Mouse (Mus musculus) MEL (cell line): ENCODE results near the gene 1700001P01Rik. TPM values are rescaled to one million over a fixed set of nuclear protein-coding genes. Genes with fewer than 3 reads are reported as not detected.

ENCODE experiments used
- DNase-seq: peaks from one replicate; pipeline ENCODE4 v3.0.0; 2011; ENCODE audit warnings: low read depth, low spot score
- H3K27ac ChIP-seq: 2 replicates; pipeline ENCODE4 v1.5.1; 2012; ENCODE audit warnings: low read depth, mild to moderate bottlenecking, control low read depth, low read length, moderate library complexity; ENCODE audit not compliant: control insufficient read depth
- H3K27me3 ChIP-seq, 2 experiments: fragments of 150-350 bp in 1 of 2; sonication (generic) in 1 of 2; 2 replicates each; pipeline ENCODE4 v1.6.1; 2012; ENCODE audit warnings: low read length in 2 of 2, mild to moderate bottlenecking in 2 of 2, improper control_type of control experiment in 1 of 2, moderate library complexity in 1 of 2; ENCODE audit not compliant: insufficient read depth in 2 of 2, control insufficient read depth in 1 of 2
- H3K36me3 ChIP-seq, 2 experiments: 2 replicates each; pipeline ENCODE4 v1.6.1; 2012 to 2014; ENCODE audit warnings: low read length in 2 of 2, improper control_type of control experiment in 1 of 2, inconsistent platforms in 1 of 2, mild to moderate bottlenecking in 1 of 2; ENCODE audit not compliant: insufficient read depth in 2 of 2, control insufficient read depth in 1 of 2
- H3K4me1 ChIP-seq, 2 experiments: fragments of 150-350 bp in 1 of 2; sonication (generic) in 1 of 2; 2 replicates each; pipeline ENCODE4 v1.6.1; 2012; ENCODE audit warnings: low read length in 2 of 2, improper control_type of control experiment in 1 of 2, mild to moderate bottlenecking in 1 of 2; ENCODE audit not compliant: insufficient read depth in 2 of 2, control insufficient read depth in 1 of 2
- H3K4me3 ChIP-seq, 2 experiments: fragments of 150-350 bp in 1 of 2; sonication (generic) in 1 of 2; 2 replicates each; pipeline ENCODE4 v1.5.1; 2012; ENCODE audit warnings: low read depth in 2 of 2, low read length in 2 of 2, mild to moderate bottlenecking in 2 of 2, moderate library complexity in 2 of 2, control low read depth in 1 of 2, improper control_type of control experiment in 1 of 2; ENCODE audit not compliant: control insufficient read depth in 1 of 2, insufficient read depth in 1 of 2
- H3K79me2 ChIP-seq: 2 replicates; pipeline ENCODE4 v1.6.1; 2012; ENCODE audit warnings: mild to moderate bottlenecking, low read length, moderate library complexity; ENCODE audit not compliant: control insufficient read depth, poor library complexity, insufficient read depth
- H3K9ac ChIP-seq: 2 replicates; pipeline ENCODE4 v1.6.1; 2012; ENCODE audit warnings: low read depth, mild to moderate bottlenecking, control low read depth, low read length, moderate library complexity; ENCODE audit not compliant: control insufficient read depth, poor library complexity, severe bottlenecking
- H3K9me3 ChIP-seq: fragments of 150-350 bp; sonication (generic); replicated peaks from 2 replicates; pipeline ENCODE4 v1.6.1; 2012; ENCODE audit warnings: mild to moderate bottlenecking, low read length, improper control_type of control experiment, moderate library complexity; ENCODE audit not compliant: insufficient read depth
- BHLHE40 ChIP-seq: IDR thresholded peaks from 2 replicates; pipeline ENCODE4 v1.6.1; 2012; ENCODE audit warnings: low read depth, mild to moderate bottlenecking, inconsistent platforms, low read length, improper control_type of control experiment, borderline replicate concordance
- CHD1 ChIP-seq: IDR thresholded peaks from 2 replicates; pipeline ENCODE4 v1.6.1; 2012; ENCODE audit warnings: low read depth, mild to moderate bottlenecking, inconsistent platforms, low read length, improper control_type of control experiment
- CHD2 ChIP-seq: IDR thresholded peaks from 2 replicates; pipeline ENCODE4 v1.6.1; 2011; ENCODE audit warnings: low read length, improper control_type of control experiment
- CTCF ChIP-seq, 3 experiments: IDR thresholded peaks in 2 of 3; conservative IDR thresholded peaks in 1 of 3; 2 replicates each; pipeline ENCODE4 v1.5.1; 2011 to 2012; ENCODE audit warnings: low read length in 3 of 3, low read depth in 2 of 3, mild to moderate bottlenecking in 2 of 3, improper control_type of control experiment in 1 of 3, inconsistent platforms in 1 of 3, mixed read lengths in 1 of 3, moderate library complexity in 1 of 3; ENCODE audit not compliant: control insufficient read depth in 1 of 3, insufficient read depth in 1 of 3, poor library complexity in 1 of 3, severe bottlenecking in 1 of 3
- E2F4 ChIP-seq: IDR thresholded peaks from 2 replicates; pipeline ENCODE4 v1.6.1; 2011; ENCODE audit warnings: low read depth, low read length, improper control_type of control experiment, borderline replicate concordance
- ELF1 ChIP-seq: IDR thresholded peaks from 2 replicates; pipeline ENCODE4 v1.6.1; 2014; ENCODE audit warnings: low read depth, mild to moderate bottlenecking, inconsistent platforms, low read length, improper control_type of control experiment, moderate library complexity
- EP300 ChIP-seq, 2 experiments: IDR thresholded peaks; 2 replicates each; pipeline ENCODE4 v1.6.1; 2011; ENCODE audit warnings: improper control_type of control experiment in 2 of 2, low read length in 2 of 2, low read depth in 1 of 2, mild to moderate bottlenecking in 1 of 2
- ETS1 ChIP-seq: IDR thresholded peaks from 2 replicates; pipeline ENCODE4 v1.6.1; 2012; ENCODE audit warnings: low read depth, mild to moderate bottlenecking, inconsistent platforms, low read length, improper control_type of control experiment, moderate library complexity
- GATA1 ChIP-seq: IDR thresholded peaks from 2 replicates; pipeline ENCODE4 v1.6.1; 2011; ENCODE audit warnings: low read depth, low read length, improper control_type of control experiment
- JUND ChIP-seq: IDR thresholded peaks from 2 replicates; pipeline ENCODE4 v1.6.1; 2011; ENCODE audit warnings: low read depth, mild to moderate bottlenecking, improper control_type of control experiment, low read length
- KAT2A ChIP-seq: conservative IDR thresholded peaks from 2 replicates; pipeline ENCODE4 v1.6.1; 2012; ENCODE audit warnings: low read depth, low read length, improper control_type of control experiment, inconsistent platforms
- MAFK ChIP-seq: IDR thresholded peaks from 2 replicates; pipeline ENCODE4 v1.6.1; 2011; ENCODE audit warnings: low read depth, mild to moderate bottlenecking, low read length, improper control_type of control experiment, borderline replicate concordance
- MAZ ChIP-seq: IDR thresholded peaks from 2 replicates; pipeline ENCODE4 v1.6.1; 2012; ENCODE audit warnings: low read depth, mild to moderate bottlenecking, inconsistent platforms, low read length, improper control_type of control experiment
- MEF2A ChIP-seq: IDR thresholded peaks from 2 replicates; pipeline ENCODE4 v1.6.1; 2014; ENCODE audit warnings: low read depth, mild to moderate bottlenecking, inconsistent platforms, low read length, improper control_type of control experiment; ENCODE audit not compliant: poor library complexity, insufficient replicate concordance, severe bottlenecking; ENCODE audit errors: extremely low read depth
- MXI1 ChIP-seq: IDR thresholded peaks from 2 replicates; pipeline ENCODE4 v1.6.1; 2011; ENCODE audit warnings: mild to moderate bottlenecking, low read depth, low read length, improper control_type of control experiment
- MYB ChIP-seq: IDR thresholded peaks from 2 replicates; pipeline ENCODE4 v1.6.1; 2011; ENCODE audit warnings: mild to moderate bottlenecking, low read depth, low read length, improper control_type of control experiment
- NELFE ChIP-seq: IDR thresholded peaks from 2 replicates; pipeline ENCODE4 v1.6.1; 2011; ENCODE audit warnings: low read depth, low read length, improper control_type of control experiment
- NRF1 ChIP-seq: IDR thresholded peaks from 2 replicates; pipeline ENCODE4 v1.6.1; 2014; ENCODE audit warnings: low read depth, mild to moderate bottlenecking, inconsistent platforms, low read length, improper control_type of control experiment, moderate library complexity; ENCODE audit not compliant: poor library complexity, insufficient read depth, severe bottlenecking
- POLR2A ChIP-seq, 2 experiments: IDR thresholded peaks; 2 replicates each; pipeline ENCODE4 v1.6.1; 2011 to 2012; ENCODE audit warnings: low read length in 2 of 2, mild to moderate bottlenecking in 2 of 2, control low read depth in 1 of 2, improper control_type of control experiment in 1 of 2, low read depth in 1 of 2, moderate library complexity in 1 of 2; ENCODE audit not compliant: control insufficient read depth in 1 of 2, insufficient read depth in 1 of 2, poor library complexity in 1 of 2
- RAD21 ChIP-seq: IDR thresholded peaks from 2 replicates; pipeline ENCODE4 v1.6.1; 2011; ENCODE audit warnings: mild to moderate bottlenecking, low read depth, low read length, improper control_type of control experiment
- SIN3A ChIP-seq: IDR thresholded peaks from 2 replicates; pipeline ENCODE4 v1.6.1; 2012; ENCODE audit warnings: low read length, improper control_type of control experiment, inconsistent platforms
- SMC3 ChIP-seq: IDR thresholded peaks from 2 replicates; pipeline ENCODE4 v1.6.1; 2011; ENCODE audit warnings: low read depth, low read length, improper control_type of control experiment
- TBP ChIP-seq: IDR thresholded peaks from 2 replicates; pipeline ENCODE4 v1.8.0; 2011; ENCODE audit warnings: low read depth, low read length, improper control_type of control experiment
- UBTF ChIP-seq: IDR thresholded peaks from 2 replicates; pipeline ENCODE4 v1.6.1; 2012; ENCODE audit warnings: low read depth, mild to moderate bottlenecking, inconsistent platforms, low read length, improper control_type of control experiment, moderate library complexity, borderline replicate concordance; ENCODE audit not compliant: insufficient read depth
- USF1 ChIP-seq: IDR thresholded peaks from 2 replicates; pipeline ENCODE4 v1.6.1; 2014; ENCODE audit warnings: low read depth, mild to moderate bottlenecking, inconsistent platforms, low read length, improper control_type of control experiment, moderate library complexity
- ZC3H11A ChIP-seq: IDR thresholded peaks from 2 replicates; pipeline ENCODE4 v1.6.1; 2012; ENCODE audit warnings: low read depth, mild to moderate bottlenecking, inconsistent platforms, low read length, improper control_type of control experiment
- ZKSCAN1 ChIP-seq: IDR thresholded peaks from 2 replicates; pipeline ENCODE4 v1.6.1; 2012; ENCODE audit warnings: low read depth, mild to moderate bottlenecking, inconsistent platforms, low read length, improper control_type of control experiment, moderate library complexity
- polyA plus RNA-seq, 2 experiments: library from polyadenylated mRNA; stranded (reverse) in 1 of 2; unstranded in 1 of 2; fragments of >175 nt in 1 of 2; fragments of >200 nt in 1 of 2; gene quantifications; 2 replicates each; pipeline versions ENCODE4 v1.2.1 to v1.2.4; 2012; ENCODE audit warnings: low replicate concordance in 2 of 2, low read depth in 1 of 2; ENCODE audit not compliant: insufficient read length in 2 of 2, insufficient read depth in 1 of 2, missing spikeins in 1 of 2
- total RNA-seq: library from RNA; depleted of rRNA; stranded (reverse); fragments of 300-350 nt; gene quantifications from 2 replicates; pipeline ENCODE4 v1.2.3, GENCODE M21; 2012

1700001P01Rik gene
- total and polyA plus RNA-seq, 3 experiments, result 0.43 to 0.69 TPM; not detected in 1

DNA sequence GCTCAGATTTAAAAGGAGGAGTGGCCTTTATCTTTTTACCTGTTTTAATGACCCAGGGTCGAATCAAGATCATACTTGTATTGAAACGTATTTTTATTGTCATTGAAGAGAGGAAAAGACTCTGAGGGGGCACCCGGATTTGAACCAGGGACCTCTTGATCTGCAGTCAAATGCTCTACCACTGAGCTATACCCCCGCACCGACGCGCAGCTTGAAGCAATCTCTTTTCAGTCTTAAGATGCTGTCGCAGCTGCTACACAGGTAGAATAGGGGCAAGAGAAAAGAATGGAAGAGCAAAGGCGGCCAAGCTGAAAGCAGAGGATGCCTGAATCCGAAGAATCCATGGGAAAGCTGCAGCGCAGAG, 23.0 kb upstream of the 1700001P01Rik start, which contains the start of gene Lasp1 (continued):
- TF ChIP-seq UBTF (no peak), KAT2A (no peak; the same call in 1 of the 2 replicates), ZC3H11A (no peak), ETS1 (no peak), MXI1 (no peak)

DNA sequence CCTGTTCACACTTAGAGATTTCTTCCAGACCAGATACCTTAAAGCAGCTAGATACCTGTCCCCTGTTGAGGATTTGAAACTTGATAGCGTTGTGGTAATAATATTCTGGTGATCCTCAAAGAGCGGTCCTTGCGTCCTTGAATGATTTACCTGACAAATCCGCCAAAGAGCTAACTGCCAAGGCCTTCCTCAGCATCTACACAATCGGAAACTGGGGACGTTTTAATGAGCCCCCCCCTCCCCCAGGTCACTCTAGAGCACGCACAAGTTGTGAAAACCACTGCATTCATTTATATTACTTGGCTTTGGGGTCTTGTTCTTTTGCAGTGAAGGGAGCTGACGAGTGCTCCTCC, 22.3 kb upstream of the 1700001P01Rik start:
- Histone ChIP-seq H3K4me3 (peak overlapping the region; percentile 49 to 69), H3K9me3 (no peaks in the 10 kb centered on the region), H3K27ac (peak overlapping the region; percentile 12)
- peak; percentile 44; the same call in 1 of the 2 replicates for TF ChIP-seq MXI1
- TF ChIP-seq BHLHE40, result 0 out of 2 replicates have a peak, but pooled peaks have one; percentile 7
- TF ChIP-seq ELF1, result no peak
- no peak for TF ChIP-seq CTCF (IDR thresholded peaks at IDR 0.05 in 2 of 3, conservative IDR thresholded peaks at IDR 0.05 in 1 of 3; ENCODE audit: control insufficient read depth in 1 of 3, insufficient read depth in 1 of 3, low read depth in 2 of 3, low read length in 3 of 3, poor library complexity in 1 of 3, severe bottlenecking in 1 of 3)
- TF ChIP-seq, all 39 proteins: peak for 2
- Histone ChIP-seq H3K79me2 (peaks cover 13% of the 10 kb centered on the region; the same call in 1 of the 2 replicates), H3K9ac (peak overlapping the region; percentile 60), H3K27me3 (no peaks in the 10 kb centered on the region), H3K36me3 (peaks cover 0 to 7% of the 10 kb centered on the region in 2 experiments; a peak in 2 of 4 replicates), H3K4me1 (peaks cover 0 to 15% of the 10 kb centered on the region in 2 experiments; a peak in 2 of 4 replicates)
- peak; percentile 75 for DNase-seq

DNA sequence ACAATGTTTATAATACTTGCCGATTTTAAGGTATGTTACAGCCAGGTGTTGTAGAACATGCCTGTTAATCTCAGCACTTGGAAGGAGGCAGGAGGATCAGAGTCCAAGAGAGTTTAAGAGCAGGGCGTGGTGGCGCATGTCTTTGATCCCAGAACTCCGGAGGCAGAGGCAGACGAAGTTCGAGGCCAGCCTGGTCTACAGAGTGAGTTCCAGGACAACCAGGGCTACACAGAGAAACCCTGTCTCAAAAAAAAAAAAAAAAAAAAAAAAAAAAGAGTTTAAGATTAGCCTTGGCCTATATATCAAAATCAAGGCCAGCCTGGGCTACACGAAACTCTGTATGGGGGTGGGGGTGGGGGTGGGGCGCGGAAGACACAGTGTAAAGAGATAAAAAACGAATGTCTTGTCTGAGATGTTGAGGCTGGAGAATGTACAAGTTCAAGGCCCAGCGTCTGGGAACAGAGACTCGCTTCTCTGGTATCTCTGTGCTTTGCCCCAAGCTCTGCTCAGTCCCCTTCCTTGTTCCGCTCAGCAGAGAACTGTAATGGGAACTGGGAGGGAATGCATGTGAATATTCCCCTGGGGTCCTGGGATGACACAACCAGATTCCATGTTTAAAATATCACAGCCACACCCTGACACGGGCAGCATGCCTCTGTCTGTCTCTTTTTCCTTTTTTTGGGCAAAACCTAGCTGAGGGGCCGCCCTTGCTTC, 21.8 kb upstream of the 1700001P01Rik start:
- H3K4me3 ChIP-seq, result peak overlapping the region; percentile 49 to 69
- H3K79me2 ChIP-seq, result peaks cover 13% of the 10 kb centered on the region; the same call in 1 of the 2 replicates
- DNase-seq, result peak; percentile 89
- no peaks in the 10 kb centered on the region for H3K27me3 ChIP-seq
- peak overlapping the region; percentile 60 for H3K9ac ChIP-seq
- H3K9me3 ChIP-seq, result no peaks in the 10 kb centered on the region
- H3K4me1 ChIP-seq, result peaks cover 0 to 15% of the 10 kb centered on the region in 2 experiments; a peak in 2 of 4 replicates
- H3K36me3 ChIP-seq, result peaks cover 0 to 7% of the 10 kb centered on the region in 2 experiments; a peak in 2 of 4 replicates
- peak overlapping the region; percentile 12 for H3K27ac ChIP-seq
- no peak for TF ChIP-seq ZC3H11A
- peak; percentile 18; the same call in 1 of the 2 replicates for TF ChIP-seq MAZ
- TF ChIP-seq ETS1, result no peak
- TF ChIP-seq NELFE, result no peak
- TF ChIP-seq TBP, result 0 out of 2 replicates have a peak, but pooled peaks have one; percentile 30
- no peak for TF ChIP-seq POLR2A (IDR thresholded peaks at IDR 0.05; ENCODE audit: control insufficient read depth in 1 of 2, insufficient read depth in 1 of 2, low read depth in 1 of 2, low read length in 2 of 2, poor library complexity in 1 of 2)
- no peak for TF ChIP-seq ZKSCAN1
- TF ChIP-seq ELF1, result no peak
- no peak for TF ChIP-seq JUND
- no peak for TF ChIP-seq USF1
- TF ChIP-seq RAD21, result no peak
- TF ChIP-seq MYB, result no peak
- TF ChIP-seq SMC3, result no peak
- no peak for TF ChIP-seq MEF2A
- no peak for TF ChIP-seq CTCF (IDR thresholded peaks at IDR 0.05 in 2 of 3, conservative IDR thresholded peaks at IDR 0.05 in 1 of 3; ENCODE audit: control insufficient read depth in 1 of 3, insufficient read depth in 1 of 3, low read depth in 2 of 3, low read length in 3 of 3, poor library complexity in 1 of 3, severe bottlenecking in 1 of 3)
- no peak for TF ChIP-seq GATA1
- no peak for TF ChIP-seq MAFK
- no peak for TF ChIP-seq BHLHE40
- no peak for TF ChIP-seq E2F4
- TF ChIP-seq EP300 (IDR thresholded peaks at IDR 0.05; ENCODE audit: low read depth in 1 of 2, low read length in 2 of 2), result no peak
- TF ChIP-seq CHD2, result no peak
- TF ChIP-seq NRF1, result peak; percentile 31; the same call in 1 of the 2 replicates
- TF ChIP-seq UBTF, result no peak
- TF ChIP-seq CHD1, result no peak
- TF ChIP-seq SIN3A, result peak; percentile 63
